ENCODE assay signal across 8 mouse cellular contexts in the genomic region with DNA sequence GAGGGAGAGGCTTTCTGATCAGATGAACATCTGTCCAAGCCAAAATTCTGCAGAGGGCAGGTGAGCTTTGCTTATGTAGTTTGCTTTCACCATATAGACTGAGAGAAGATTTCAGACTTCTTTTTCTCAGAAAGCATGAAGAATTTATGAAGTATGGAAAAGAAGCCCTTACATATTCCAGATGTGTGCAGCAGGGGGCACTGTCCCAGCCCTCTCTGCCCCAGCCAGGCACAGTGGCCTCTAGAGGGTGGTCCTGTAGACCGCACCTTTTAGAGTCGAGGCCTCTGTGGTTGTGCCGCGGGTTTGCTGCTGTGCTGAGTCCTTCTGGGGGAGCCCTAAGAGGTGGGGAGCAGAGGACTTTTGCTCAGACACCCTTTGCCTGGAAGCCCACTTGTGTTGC. TPM values are rescaled to one million over a fixed set of nuclear protein-coding genes. Genes with fewer than 3 reads are reported as not detected.
DNase-seq lines count a peak whose midpoint lies in the region; ATAC-seq and TF ChIP-seq lines count a peak whose summit lies in the region.
"Had no signal": no experiment of that assay in that cellular context is flagged by ENCODE, and none has a peak within 500 bp of the region (broad histone marks: within the 10 kb centered on the region; RNA-seq: fewer than 3 reads in every experiment).

No protein-coding gene starts in this region.

- H3K9ac ChIP-seq in kidney, postnatal 0 days (ENCODE audit: low read depth, low read length): no peak overlapping the region

- WGBS in kidney, postnatal 0 days: 59% methylated on average over 4 of the region's 4 CpGs

- TF ChIP-seq CTCF in kidney, postnatal 0 days (IDR thresholded peaks at IDR 0.05; ENCODE audit: low read depth): peak; percentile 69

- H3K4me1 ChIP-seq in kidney, postnatal 0 days (replicated peaks; ENCODE audit: insufficient read depth, low read length): no peaks in the 10 kb centered on the region

- no peak overlapping the region for H3K4me3 ChIP-seq in kidney, postnatal 0 days (replicated peaks; ENCODE audit: low read depth, low read length)

- H3K9me3 ChIP-seq in kidney, postnatal 0 days (replicated peaks; ENCODE audit: low read length): no peaks in the 10 kb centered on the region

- H3K27me3 ChIP-seq in kidney, postnatal 0 days (ENCODE audit: insufficient read depth, low read length): no peaks in the 10 kb centered on the region

- ATAC-seq in kidney, postnatal 0 days (replicated peaks; ENCODE audit: low FRiP score, low read depth): no peak
- peak; percentile 49 for ATAC-seq in CD4-positive, CD25-positive, alpha-beta regulatory T cell, adult 4 months
- peak; percentile 41 for ATAC-seq in activated CD4-positive, CD25-positive, alpha-beta regulatory T cell, adult 4 months

- H3K27ac ChIP-seq in kidney, postnatal 0 days: no peak overlapping the region

- intact Hi-C loops in gastrocnemius, postnatal 14 days (cut with DNase I; ENCODE audit: low total_unique reads): loop anchor here (5.0 kb wide), 1 partner anchor 49 kb away; no protein-coding TSS in a partner anchor

- H3K4me2 ChIP-seq in kidney, postnatal 0 days (ENCODE audit: low read length): no peak overlapping the region

- H3K36me3 ChIP-seq in kidney, postnatal 0 days (ENCODE audit: insufficient read depth, low read length): peaks cover 45% of the 10 kb centered on the region

- DNase-seq in kidney, postnatal 0 days (ENCODE audit: low spot score): no peak
- DNase-seq in kidney, postnatal 14 days: no peak
- DNase-seq in naive thymus-derived CD4-positive, alpha-beta T cell, adult 2 months (ENCODE audit: low read depth): peak; percentile 52
- DNase-seq in right cerebral cortex, adult 2 months (ENCODE audit: low spot score in 2 of 2): no peak
- DNase-seq in gastrocnemius, postnatal 14 days: no peak
- DNase-seq: kidney, adult 8-10 months had no signal

RNA-seq across cellular contexts. Expression of gene Cds2, which starts 43.0 kb away (rescaled TPM):
- polyA plus RNA-seq in kidney, postnatal 0 days (2015; fragmentation: Nextera tagmentation; extraction: Ambion mirVana): 19.5 and 24.0 TPM in 2 replicates
- polyA plus RNA-seq in CD4-positive, CD25-positive, alpha-beta regulatory T cell, adult 4 months (2017; shearing (Covaris generic)): 10 to 100 TPM; 19.5 to 25.8 TPM
- polyA plus RNA-seq in activated CD4-positive, CD25-positive, alpha-beta regulatory T cell, adult 4 months (2017; shearing (Covaris generic)): 10 to 100 TPM; 21.6 to 28.3 TPM
- 10 to 100 TPM; 22.2 to 22.4 TPM for total RNA-seq in gastrocnemius, postnatal 14 days (2021)

RNA-seq across cellular contexts. Expression of gene Pcna, which starts 52.9 kb away (rescaled TPM):
- polyA plus RNA-seq in kidney, postnatal 0 days (2015; fragmentation: Nextera tagmentation; extraction: Ambion mirVana): 166 and 187 TPM in 2 replicates
- polyA plus RNA-seq in CD4-positive, CD25-positive, alpha-beta regulatory T cell, adult 4 months (2017; shearing (Covaris generic)): 100 to 1,000 TPM; 137 to 146 TPM
- 100 to 1,000 TPM; 185 to 199 TPM for polyA plus RNA-seq in activated CD4-positive, CD25-positive, alpha-beta regulatory T cell, adult 4 months (2017; shearing (Covaris generic))
- 10 to 100 TPM; 24.7 to 29.9 TPM for total RNA-seq in gastrocnemius, postnatal 14 days (2021)

RNA-seq across cellular contexts. Expression of gene Tmem230, which starts 58.4 kb away (rescaled TPM):
- polyA plus RNA-seq in kidney, postnatal 0 days (2015; fragmentation: Nextera tagmentation; extraction: Ambion mirVana): 46.5 and 49.7 TPM in 2 replicates
- polyA plus RNA-seq in CD4-positive, CD25-positive, alpha-beta regulatory T cell, adult 4 months (2017; shearing (Covaris generic)): 10 to 100 TPM; 30.1 to 39.8 TPM
- polyA plus RNA-seq in activated CD4-positive, CD25-positive, alpha-beta regulatory T cell, adult 4 months (2017; shearing (Covaris generic)): 10 to 100 TPM; 40.0 to 40.5 TPM
- total RNA-seq in gastrocnemius, postnatal 14 days (2021): 10 to 100 TPM; 20.4 to 22.1 TPM
